Mouse (Mus musculus) ES-E14 (cell line): Measurements from ENCODE around the gene Col13a1.

Experiments
- MAFK ChIP-seq: IDR thresholded peaks from 2 replicates; pipeline ENCODE4 v1.6.1; 2014; ENCODE audit warnings: mild to moderate bottlenecking, low read depth, low read length, inconsistent platforms; ENCODE audit not compliant: insufficient read depth
- ZNF384 ChIP-seq: IDR thresholded peaks from 2 replicates; pipeline ENCODE4 v1.6.1; 2012; ENCODE audit warnings: low read depth, low read length, inconsistent platforms

- TF ChIP-seq ZNF384: no peak
- no peak for TF ChIP-seq MAFK
These were observed 146.2 kb downstream of the Col13a1 start for GRCm38 (mm10) chr10:61832713-61833112.
